Mouse (Mus musculus): Measurements from ENCODE around the gene Prim1. TPM values are rescaled to one million over a fixed set of nuclear protein-coding genes. Genes with fewer than 3 reads are reported as not detected.
A peak's percentile ranks its signal among the peaks of the same experiment; 100 is the strongest.

Prim1 gene
- 1 to 10 TPM; 2.6 to 4.5 TPM for total RNA-seq (2021)
- long read RNA-seq, experiment 1, partial matches to known transcripts: 0 of 1 reads
- long read RNA-seq, experiment 1, other reads (novel, unspliced or antisense): 0 of 1 reads
- long read RNA-seq, experiment 2, partial matches to known transcripts: 0 of 2 reads
- long read RNA-seq, experiment 2, other reads (novel, unspliced or antisense): 0 of 2 reads

GRCm38 (mm10) chr10:128015068-128015934 is at the start of gene Prim1:
Gene Prim1, plus strand, starts transcription at chr10:128015168.
- peak; percentile 71 to 77 for DNase-seq
- intact Hi-C loops (cut with DNase I): no loop called here

- intact Hi-C loops (cut with DNase I): no loop called here
- DNase-seq: no peak
Measured at GRCm38 (mm10) chr10:127966506-127966905, 48.5 kb upstream of the Prim1 start.

- no peak for DNase-seq
- intact Hi-C loops (cut with DNase I): no loop called here
Measured at GRCm38 (mm10) chr10:127969820-127970219, 45.1 kb upstream of the Prim1 start.

GRCm38 (mm10) chr10:127970359-127970831 is 44.6 kb upstream of the Prim1 start:
- intact Hi-C loops (cut with DNase I): no loop called here
- DNase-seq: no peak

- DNase-seq: no peak
- intact Hi-C loops (cut with DNase I): no loop called here
Measured at GRCm38 (mm10) chr10:127971135-127971534, 43.8 kb upstream of the Prim1 start.

GRCm38 (mm10) chr10:127974062-127974461 is 40.9 kb upstream of the Prim1 start:
- intact Hi-C loops (cut with DNase I): no loop called here
- DNase-seq: no peak

GRCm38 (mm10) chr10:127975503-127975902 is 39.5 kb upstream of the Prim1 start:
- intact Hi-C loops (cut with DNase I): no loop called here
- no peak for DNase-seq

GRCm38 (mm10) chr10:127984650-127985049 is 30.3 kb upstream of the Prim1 start:
- intact Hi-C loops (cut with DNase I): no loop called here
- no peak for DNase-seq

- no peak for DNase-seq
- intact Hi-C loops (cut with DNase I): no loop called here
Measured at GRCm38 (mm10) chr10:127985601-127986000, 29.4 kb upstream of the Prim1 start.

GRCm38 (mm10) chr10:127996690-127997089 is 18.3 kb upstream of the Prim1 start:
- intact Hi-C loops (cut with DNase I): no loop called here
- DNase-seq: no peak

GRCm38 (mm10) chr10:127998260-127998659 is 16.7 kb upstream of the Prim1 start:
- no peak for DNase-seq
- intact Hi-C loops (cut with DNase I): no loop called here

- intact Hi-C loops (cut with DNase I): no loop called here
- DNase-seq: no peak
Measured at GRCm38 (mm10) chr10:128003281-128003801, 11.6 kb upstream of the Prim1 start.

GRCm38 (mm10) chr10:128004918-128005317 is 10.1 kb upstream of the Prim1 start:
- intact Hi-C loops (cut with DNase I): loop anchor here (5.0 kb wide), 2 partner anchors 268 to 313 kb away; partner anchors contain the start of gene Zbtb39
- DNase-seq: no peak

GRCm38 (mm10) chr10:128005479-128005878 is 9.5 kb upstream of the Prim1 start:
- DNase-seq: no peak
- intact Hi-C loops (cut with DNase I): loop anchor here (5.0 kb wide), 2 partner anchors 268 to 313 kb away; partner anchors contain the start of gene Zbtb39

- no peak for DNase-seq
- intact Hi-C loops (cut with DNase I): loop anchor here (5.0 kb wide), 2 partner anchors 270 to 315 kb away; partner anchors contain the start of gene Zbtb39
Measured at GRCm38 (mm10) chr10:128007446-128007845, 7.5 kb upstream of the Prim1 start, which contains the start of gene Hsd17b6. Gene Hsd17b6, minus strand, starts transcription at chr10:128007611.

GRCm38 (mm10) chr10:128008207-128008889 is 6.6 kb upstream of the Prim1 start:
- DNase-seq: peak; percentile 77 to 86
- intact Hi-C loops (cut with DNase I): loop anchor here (1.0 to 5.0 kb wide), 4 partner anchors 52 to 316 kb away; partner anchors contain the start of gene Zbtb39

- intact Hi-C loops (cut with DNase I): loop anchor here (5.0 kb wide), 2 partner anchors 272 to 317 kb away; partner anchors contain the start of gene Zbtb39
- no peak for DNase-seq
Measured at GRCm38 (mm10) chr10:128009735-128010134, 5.2 kb upstream of the Prim1 start.

- intact Hi-C loops (cut with DNase I): no loop called here
- DNase-seq: no peak
Measured at GRCm38 (mm10) chr10:128022196-128022595, 7.2 kb downstream of the Prim1 start.

GRCm38 (mm10) chr10:128023496-128023895 is 8.5 kb downstream of the Prim1 start:
- DNase-seq: no peak
- intact Hi-C loops (cut with DNase I): no loop called here

GRCm38 (mm10) chr10:128029931-128030330 is 15.0 kb downstream of the Prim1 start:
- no peak for DNase-seq
- intact Hi-C loops (cut with DNase I): no loop called here
